Mouse (Mus musculus) liver, postnatal 0 days (tissue): ENCODE data around the gene Ift20.

Source experiments
- CTCF ChIP-seq: sonication (generic); IDR thresholded peaks from 2 replicates; pipeline ENCODE4 v1.5.1; 2016; ENCODE audit warnings: antibody characterized with exemption, low read depth
- EP300 ChIP-seq: IDR thresholded peaks from 2 replicates; pipeline ENCODE4 v1.6.1; 2016; ENCODE audit warnings: antibody characterized with exemption, low read depth, mild to moderate bottlenecking

GRCm38 (mm10) chr11:78556070-78556469 is 19.9 kb downstream of the Ift20 start:
- TF ChIP-seq EP300 (no peak), CTCF (no peak)
